Mouse (Mus musculus) megakaryocyte progenitor cell, adult 5-6 weeks (primary cell): ENCODE results near the gene Enc1. TPM values are rescaled to one million over a fixed set of nuclear protein-coding genes. Genes with fewer than 3 reads are reported as not detected.
"Not testable (repeated sequence)": the region's sequence is repeated elsewhere in the genome, so short reads cannot be mapped to it uniquely, and the experiment has no call there.

Source experiments
- ATAC-seq: replicated peaks from 2 replicates; pipeline ENCODE4 v1.8.0; 2016; ENCODE audit warnings: mild to moderate bottlenecking, moderate TSS enrichment, inconsistent platforms; ENCODE audit not compliant: poor library complexity
- total RNA-seq, 2 experiments: library from RNA; stranded (forward) in 1 of 2; stranded (reverse) in 1 of 2; fragments of 157-497, 149-512 nt in 1 of 2; fragments of 200-1000 nt in 1 of 2; gene quantifications; 2 replicates each; pipeline versions ENCODE4 v1.2.3 to v1.2.4; 2015 to 2017

The Enc1 gene
- total RNA-seq, 2 experiments from 2014 or later, result 2.5 to 4.0 TPM

- no peak for ATAC-seq
Measured at GRCm38 (mm10) chr13:97250551-97251380, 9.9 kb downstream of the Enc1 start.

- ATAC-seq, result no peak
Measured at GRCm38 (mm10) chr13:97251736-97252135, 10.8 kb downstream of the Enc1 start.

DNA sequence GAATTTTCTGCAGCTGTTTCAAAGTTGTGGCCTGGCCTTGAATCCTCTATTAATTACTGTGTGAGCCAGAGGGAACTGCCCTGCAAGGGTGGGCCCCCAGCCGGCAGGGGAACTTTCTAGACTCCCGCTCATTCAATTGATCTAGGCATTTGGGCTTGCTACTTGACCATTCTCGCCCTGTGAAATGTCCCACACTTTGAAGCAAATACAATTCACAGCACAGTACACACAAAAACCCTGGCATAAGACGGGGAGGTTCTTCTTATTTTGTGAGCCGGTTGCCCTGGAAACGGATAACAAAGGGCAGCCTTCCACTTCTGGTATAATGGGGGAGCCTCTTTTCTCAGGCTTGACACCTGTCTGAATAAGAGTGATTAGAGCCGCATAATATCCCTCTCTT lies 11.6 kb downstream of the Enc1 start:
- no peak for ATAC-seq

- ATAC-seq, result peak; percentile 77
Measured at GRCm38 (mm10) chr13:97253418-97253981, 12.6 kb downstream of the Enc1 start.

DNA sequence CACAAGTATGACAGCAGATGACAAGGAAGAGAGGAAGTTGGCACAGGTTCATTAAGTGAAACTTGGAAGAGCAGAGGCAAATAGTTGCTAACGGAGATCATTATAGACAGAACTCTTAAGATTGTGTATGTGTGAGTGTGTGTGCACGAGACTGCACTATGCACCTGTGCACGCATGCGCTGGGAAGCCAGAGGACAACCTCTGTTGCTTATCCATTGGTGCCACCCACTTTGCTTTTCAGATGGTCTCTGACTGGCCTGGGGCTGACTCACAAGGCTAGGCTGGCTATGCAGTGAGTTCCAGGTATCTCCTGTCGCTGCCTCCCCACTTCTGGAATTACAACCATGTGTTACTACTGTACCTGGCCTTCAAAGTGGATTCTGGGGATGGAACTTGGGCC lies 13.1 kb downstream of the Enc1 start:
- ATAC-seq, result no peak

- ATAC-seq, result peak; percentile 48; the same call in 1 of the 2 replicates
Measured at GRCm38 (mm10) chr13:97254564-97255164, 13.8 kb downstream of the Enc1 start.

DNA sequence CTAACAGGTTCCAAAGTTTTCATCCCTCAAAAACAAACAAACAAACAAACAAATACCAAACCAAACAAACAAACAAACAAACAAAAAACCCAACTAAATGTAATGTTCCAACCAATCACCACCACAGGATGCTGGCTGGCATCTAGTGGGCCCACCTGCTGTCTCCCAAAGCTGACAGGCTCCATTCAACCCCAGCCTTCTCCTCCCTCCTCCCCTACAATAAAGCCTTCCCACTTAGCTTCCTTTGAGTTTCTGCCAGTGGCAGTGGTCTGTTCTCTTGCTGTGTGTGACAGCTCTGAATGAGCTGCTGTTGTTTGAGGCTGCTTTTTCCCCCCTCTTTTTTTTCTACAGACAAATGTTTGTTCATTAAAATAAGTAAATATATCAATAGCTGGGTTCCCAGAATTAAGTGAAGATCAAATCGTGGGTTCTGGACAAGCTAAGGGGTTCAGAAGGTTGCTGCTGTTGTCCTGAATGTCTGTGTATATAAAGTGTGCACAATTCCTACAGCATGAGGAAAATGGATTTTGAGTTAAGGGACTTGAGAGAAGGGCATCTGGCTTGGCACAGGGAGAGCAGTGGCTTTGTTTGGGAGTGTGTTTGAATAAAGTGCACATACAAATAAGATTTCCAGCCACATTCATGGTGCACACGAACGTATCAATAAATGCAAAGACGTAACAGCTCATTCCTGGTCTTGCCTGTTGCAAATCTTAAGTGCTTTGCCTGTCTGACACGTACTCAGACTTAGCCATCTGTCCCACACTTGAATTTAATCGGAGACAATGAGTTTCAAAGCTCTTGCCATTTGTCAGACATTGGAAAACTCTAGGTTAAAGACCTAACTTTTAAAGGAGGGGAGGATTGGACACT lies 15.3 kb downstream of the Enc1 start:
- ATAC-seq, result no peak

DNA sequence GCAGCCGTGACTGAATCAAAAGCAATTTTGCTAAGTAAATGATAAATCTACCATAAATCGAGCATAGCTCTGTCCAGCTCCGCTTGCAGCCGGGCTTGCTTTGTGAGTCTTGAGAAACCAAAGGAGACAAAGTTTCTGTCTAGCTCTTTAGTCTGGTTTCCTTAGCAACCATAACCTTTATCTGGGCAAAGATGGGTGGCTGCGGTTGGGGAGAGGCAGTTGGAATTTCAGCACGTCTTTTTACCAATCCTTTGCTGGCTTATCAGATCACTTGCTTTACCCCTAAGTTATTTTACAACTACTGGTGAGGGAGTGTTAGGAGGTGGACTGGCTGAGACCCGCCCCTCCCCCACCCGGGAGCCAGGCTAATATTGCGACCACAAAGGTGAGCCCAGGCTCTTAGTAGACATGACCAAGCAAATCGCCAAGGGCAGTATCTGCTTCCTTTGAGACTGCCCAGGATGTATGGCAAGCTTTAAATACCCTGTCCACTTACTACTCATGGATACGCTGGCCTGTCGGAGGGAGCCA lies 16.0 kb downstream of the Enc1 start:
- ATAC-seq, result peak; percentile 38

DNA sequence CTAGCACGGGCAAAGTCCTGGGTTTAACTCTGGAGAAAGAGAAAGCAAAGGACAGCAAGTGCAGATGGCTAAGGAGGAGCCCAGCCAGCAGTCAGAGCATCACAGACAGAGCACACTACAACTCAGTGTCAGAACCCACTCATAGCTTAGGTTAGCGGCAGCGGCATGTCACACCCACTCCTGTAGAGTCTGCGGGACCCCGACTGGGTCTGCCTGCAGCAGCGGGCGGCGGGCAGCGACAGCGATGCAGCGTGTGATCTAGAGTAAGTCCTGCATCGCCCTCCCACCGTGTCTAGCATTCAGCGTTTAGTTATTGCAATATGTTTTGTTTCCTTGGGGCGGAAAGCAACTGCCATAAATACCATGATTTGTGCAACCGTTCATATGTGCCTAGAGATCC lies 18.4 kb downstream of the Enc1 start:
- ATAC-seq, result no peak

DNA sequence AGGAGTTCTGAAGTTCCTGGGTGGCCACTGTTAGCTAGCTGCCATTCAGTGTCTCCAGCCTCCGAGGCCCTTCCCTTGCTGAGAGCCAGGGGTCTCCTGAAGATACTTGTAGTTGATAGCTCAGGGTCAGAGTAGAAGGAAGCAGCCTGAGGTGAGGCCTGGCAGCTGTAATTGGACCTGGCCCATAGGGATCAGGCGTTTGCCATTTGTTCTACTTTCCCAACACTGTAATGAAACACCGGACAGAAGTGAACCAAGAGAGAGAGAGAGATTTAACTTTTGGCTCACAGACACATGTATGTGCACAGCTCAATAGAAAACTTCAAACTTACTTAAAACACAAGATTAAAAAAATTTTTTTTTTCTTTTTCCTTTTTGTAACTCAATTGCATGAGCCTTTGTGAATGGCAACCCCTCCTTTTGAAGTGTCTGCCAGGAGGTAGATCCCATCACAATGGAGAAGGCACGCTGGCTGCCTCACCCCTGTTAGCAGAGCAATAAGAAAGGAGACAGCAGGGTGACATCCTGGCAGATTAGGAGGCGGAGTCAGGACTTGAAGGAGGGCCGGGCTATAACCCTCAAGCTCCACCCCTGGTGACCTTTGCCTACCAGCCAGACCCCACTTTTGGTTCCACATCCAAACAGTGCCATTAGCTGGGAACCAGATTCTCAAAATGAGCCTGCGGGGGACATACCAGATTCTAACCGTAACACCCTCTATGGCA lies 19.7 kb downstream of the Enc1 start:
- 0 out of 2 replicates have a peak, but pooled peaks have one; percentile 26 for ATAC-seq

DNA sequence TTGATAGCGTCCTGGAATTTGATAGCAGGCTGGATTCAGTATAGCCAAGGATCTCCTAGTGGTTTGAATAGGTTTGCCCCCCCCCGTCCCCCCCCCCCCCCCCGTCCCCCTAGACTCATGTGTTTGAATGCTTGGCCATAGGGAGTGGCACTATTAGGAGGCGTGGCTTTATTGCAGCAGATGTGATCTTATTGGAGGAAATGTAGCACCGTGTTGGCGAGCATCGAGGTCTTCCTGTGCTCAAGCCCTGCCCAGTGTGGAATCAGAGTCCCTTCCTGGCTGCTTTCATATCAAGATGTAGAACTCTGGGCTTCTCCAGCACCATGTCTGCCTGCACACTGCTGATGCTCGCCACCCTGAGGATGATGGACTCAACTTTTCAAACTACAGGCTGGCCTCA lies 20.6 kb downstream of the Enc1 start:
- no peak for ATAC-seq

DNA sequence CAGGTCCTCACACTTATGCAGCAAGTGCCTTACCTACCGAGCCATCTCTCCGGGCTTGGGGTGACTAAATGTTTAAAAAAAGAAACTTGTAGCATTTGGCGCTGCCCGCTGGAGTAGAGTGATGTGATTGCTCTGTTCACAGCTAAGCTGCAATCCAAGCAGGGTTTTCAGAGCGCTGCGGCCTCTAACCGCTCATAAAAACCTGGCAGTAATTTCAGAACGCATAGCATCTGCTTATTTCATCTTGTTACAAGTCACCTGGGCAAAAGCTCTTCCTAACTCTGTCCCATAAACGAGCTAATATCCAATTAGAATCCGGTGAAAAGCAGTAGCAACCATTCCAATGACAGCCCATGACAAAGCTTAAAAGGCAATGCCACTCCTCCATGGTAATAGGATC lies 21.8 kb downstream of the Enc1 start:
- ATAC-seq, result no peak

- ATAC-seq, result not testable (repeated sequence)
Measured at GRCm38 (mm10) chr13:97265534-97265933, 24.6 kb downstream of the Enc1 start.

GRCm38 (mm10) chr13:97270723-97271122 lies 29.8 kb downstream of the Enc1 start:
- ATAC-seq, result no peak

GRCm38 (mm10) chr13:97271641-97272040 lies 30.7 kb downstream of the Enc1 start:
- ATAC-seq, result no peak

DNA sequence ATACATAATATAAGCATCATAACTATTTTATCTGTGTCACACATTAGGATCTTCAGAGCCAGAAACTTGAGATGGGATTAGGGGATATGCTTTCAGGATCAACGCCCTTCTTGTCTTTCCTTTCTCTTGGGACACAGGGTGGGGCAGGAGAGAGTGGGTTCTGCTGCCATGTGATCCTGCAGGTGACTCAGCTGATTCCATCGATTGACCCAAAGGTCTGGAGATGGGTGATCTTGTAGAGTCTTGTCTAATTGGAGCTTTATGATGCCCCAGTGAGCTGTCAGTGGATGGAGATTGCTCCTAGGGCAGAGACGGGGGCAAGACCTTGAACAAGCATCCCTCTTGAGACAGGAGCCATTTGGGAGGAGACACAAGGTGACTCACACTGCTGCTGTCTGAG lies 33.9 kb downstream of the Enc1 start:
- ATAC-seq, result no peak

GRCm38 (mm10) chr13:97275482-97275881 lies 34.6 kb downstream of the Enc1 start:
- ATAC-seq, result peak; percentile 69; the same call in 1 of the 2 replicates

DNA sequence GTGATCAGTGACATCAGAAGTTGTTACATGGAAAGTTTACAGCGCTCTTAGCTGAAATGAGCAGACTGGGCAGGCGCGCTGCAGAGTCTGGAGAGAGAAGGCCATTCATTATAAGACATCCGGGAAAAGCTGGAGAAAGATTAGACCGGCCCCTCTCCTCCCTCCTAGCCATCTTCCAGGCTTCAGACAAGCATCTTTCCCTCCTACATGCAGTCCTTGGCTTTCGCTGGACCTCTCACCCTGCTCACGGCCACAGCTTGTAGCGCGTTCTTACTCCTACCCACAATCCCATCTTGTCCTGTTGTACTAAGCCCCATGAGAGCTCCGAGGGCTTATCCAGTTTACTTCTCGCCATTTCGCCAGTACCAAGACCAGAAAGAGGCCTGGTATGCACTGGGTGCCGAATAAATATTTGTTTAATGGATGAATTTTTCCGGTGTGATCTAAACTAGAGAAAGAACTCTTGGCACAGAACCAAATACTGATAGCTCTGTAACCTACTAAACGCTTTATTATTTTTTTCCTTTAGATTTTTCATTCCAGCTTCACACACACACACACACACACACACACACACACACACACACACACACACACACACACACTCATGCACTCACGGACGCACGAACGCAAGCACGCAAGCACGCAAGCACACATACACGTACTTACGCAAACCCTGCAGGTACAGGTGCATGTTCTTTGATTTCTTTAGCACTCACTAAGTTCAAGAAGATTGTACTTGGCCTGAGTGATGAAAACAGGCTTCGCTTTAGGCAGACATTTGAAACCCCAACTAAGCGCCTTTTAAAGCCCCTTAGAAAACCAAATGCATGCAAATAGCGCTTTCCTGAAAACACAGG lies 41.4 kb downstream of the Enc1 start:
- ATAC-seq, result no peak

- ATAC-seq, result no peak
Measured at GRCm38 (mm10) chr13:97282911-97283281, 42.0 kb downstream of the Enc1 start.
